Mouse (Mus musculus) heart, postnatal 10 days (tissue): ENCODE results near the gene Gm44973. TPM values are rescaled to one million over a fixed set of nuclear protein-coding genes. Genes with fewer than 3 reads are reported as not detected.

Source experiments
- DNase-seq, 2 experiments: peaks; one replicate each; pipeline ENCODE4 v3.0.0; 2021
- intact Hi-C: fragments of 180-260 bp; cut with DNase I; formaldehyde crosslinking; loops from one replicate; pipeline ENCODE4 v1.15.1; 2025
- total RNA-seq, 2 experiments: library from RNA; stranded (reverse); gene quantifications; 2 replicates each; pipeline ENCODE4 v1.2.3; 2021

Gene Gm44973
- total RNA-seq, 2 experiments from 2014 or later = not detected

DNA sequence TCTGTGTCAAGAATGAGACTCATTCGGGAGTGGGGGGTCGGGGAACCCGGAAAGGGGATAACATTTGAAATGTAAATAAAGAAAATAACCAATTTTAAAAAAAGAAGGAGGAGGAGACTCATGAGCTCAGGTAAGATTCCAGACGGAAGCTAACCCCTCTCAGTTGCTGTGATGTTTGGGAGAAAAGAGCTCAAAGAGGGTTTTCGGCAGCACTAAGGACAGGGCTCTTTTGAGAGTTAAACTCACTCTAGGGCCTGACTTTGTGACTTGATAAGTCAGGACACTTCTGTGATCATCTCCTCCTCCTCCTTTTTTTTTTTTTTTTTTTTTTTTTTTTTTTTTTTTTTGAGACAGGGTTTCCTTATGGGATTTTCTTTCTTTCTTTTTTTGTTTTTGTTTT is 23.6 kb downstream of the Gm44973 start:
- DNase-seq = no peak
- intact Hi-C loops = no loop called here

DNA sequence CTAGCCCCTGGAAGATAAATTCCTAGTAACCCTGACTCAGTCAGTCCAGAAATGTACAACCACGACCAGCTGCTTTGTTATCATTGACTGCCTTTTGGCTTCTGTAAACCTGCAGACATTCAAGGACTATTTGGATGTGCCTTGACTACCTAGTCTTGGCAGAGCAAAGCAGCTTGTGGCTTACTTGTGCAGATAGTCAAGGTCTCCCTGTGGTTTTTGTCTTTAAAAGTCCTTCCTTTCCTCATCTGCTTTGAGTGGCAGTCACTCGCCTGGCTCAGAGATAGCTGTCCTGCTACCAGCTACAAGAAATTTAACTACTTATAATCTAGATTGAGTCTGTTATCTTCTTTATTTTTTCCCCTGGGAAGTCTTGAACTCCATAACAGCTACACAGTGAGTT is 29.7 kb downstream of the Gm44973 start:
- DNase-seq = no peak

GRCm38 (mm10) chr7:5046112-5046511 is 30.8 kb downstream of the Gm44973 start:
- intact Hi-C loops = no loop called here
- no peak for DNase-seq

More for the DNA sequence above, 29.7 kb downstream of the Gm44973 start:
- intact Hi-C loops = no loop called here

GRCm38 (mm10) chr7:5047313-5047712 is 32.0 kb downstream of the Gm44973 start:
- peak; percentile 53 to 68 for DNase-seq

DNA sequence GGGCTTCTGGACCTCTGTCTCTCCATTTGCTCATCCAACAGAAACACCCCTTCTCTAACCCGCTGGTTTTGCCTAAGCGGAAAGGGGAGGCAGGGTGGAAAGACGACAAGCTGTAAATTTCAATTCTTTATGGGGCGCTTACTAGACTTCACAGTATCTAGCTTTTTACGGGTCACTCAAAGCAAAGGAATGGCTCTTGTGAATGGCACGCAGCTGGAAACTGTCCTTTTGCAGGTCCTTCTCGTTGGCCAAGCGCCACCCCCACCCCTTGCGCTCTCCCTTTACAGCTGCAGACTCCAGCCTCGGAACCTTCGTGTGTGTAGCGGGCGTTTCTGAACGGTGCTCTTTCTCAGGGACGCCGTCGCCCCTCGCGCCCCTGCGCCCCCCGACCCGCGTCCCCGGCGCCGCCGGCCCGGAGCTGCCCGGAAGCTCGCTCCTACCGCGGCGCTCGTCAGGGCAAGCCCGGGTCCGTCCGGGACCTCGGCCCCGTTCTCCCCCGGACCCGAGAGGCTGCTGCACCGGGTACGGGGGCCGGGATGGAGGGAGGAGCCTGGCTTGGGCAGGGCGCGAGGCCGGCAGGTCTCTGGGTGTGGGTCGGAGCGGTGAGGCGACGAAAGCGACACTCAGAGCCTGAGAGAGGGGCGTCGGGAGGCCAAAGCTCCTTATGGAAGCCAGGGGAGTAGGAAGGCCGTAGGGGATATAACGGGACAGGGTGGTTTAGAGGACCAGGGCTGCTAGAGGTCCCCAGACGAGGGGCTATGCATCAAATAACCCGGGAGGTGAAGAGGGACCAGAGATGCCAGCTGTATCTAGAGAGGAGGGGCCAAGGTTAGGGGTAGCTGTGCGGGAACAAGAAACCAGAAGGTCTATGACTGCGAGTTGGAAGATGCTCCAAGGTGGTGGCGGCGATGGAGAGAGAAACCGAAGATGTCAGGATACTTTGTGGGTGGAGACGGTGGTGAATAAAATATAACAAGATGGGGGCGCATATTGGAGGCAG is 36.2 kb downstream of the Gm44973 start, which contains the start of gene Zfp580:
Zfp580 (plus strand) TSS at position 346 of the 1,000 bp plus-strand sequence.
- intact Hi-C loops = loop anchor here (2.0 to 10.0 kb wide), 2 partner anchors 55 to 367 kb away; partner anchors contain the start of genes Hspbp1 and Zfp579
- peak; percentile 83 to 87 for DNase-seq

More at GRCm38 (mm10) chr7:5047313-5047712, 32.0 kb downstream of the Gm44973 start:
- intact Hi-C loops = loop anchor here (1.0 kb wide), 1 partner anchor 104 kb away; no protein-coding TSS in a partner anchor

DNA sequence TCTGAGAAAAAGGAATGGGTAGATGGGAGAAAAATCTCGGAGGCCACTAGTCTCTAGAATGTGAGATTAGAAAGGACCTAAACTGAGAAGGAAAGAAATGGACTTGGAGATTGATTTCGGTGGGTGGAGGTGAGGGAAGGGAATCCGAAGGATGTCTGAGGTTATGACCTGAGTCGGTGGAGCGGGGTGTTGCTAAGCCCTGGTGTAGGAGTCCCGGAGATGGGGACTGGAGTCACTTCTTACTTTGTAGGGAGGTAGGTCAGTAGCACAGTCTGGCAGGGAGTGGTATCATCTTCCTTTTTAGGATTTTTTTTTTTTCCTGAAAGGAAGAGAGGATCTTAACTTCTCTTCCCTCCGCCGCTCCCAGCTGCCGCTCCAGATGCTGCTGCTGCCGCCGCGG is 37.1 kb downstream of the Gm44973 start:
- intact Hi-C loops = loop anchor here (10.0 kb wide), 1 partner anchor 368 kb away; the partner anchor contains the start of gene Hspbp1

GRCm38 (mm10) chr7:5052931-5053343 is 37.6 kb downstream of the Gm44973 start:
- DNase-seq = no peak
- intact Hi-C loops = loop anchor here (10.0 kb wide), 1 partner anchor 368 kb away; the partner anchor contains the start of gene Hspbp1

More for the DNA sequence above, 37.1 kb downstream of the Gm44973 start:
- DNase-seq = no peak

DNA sequence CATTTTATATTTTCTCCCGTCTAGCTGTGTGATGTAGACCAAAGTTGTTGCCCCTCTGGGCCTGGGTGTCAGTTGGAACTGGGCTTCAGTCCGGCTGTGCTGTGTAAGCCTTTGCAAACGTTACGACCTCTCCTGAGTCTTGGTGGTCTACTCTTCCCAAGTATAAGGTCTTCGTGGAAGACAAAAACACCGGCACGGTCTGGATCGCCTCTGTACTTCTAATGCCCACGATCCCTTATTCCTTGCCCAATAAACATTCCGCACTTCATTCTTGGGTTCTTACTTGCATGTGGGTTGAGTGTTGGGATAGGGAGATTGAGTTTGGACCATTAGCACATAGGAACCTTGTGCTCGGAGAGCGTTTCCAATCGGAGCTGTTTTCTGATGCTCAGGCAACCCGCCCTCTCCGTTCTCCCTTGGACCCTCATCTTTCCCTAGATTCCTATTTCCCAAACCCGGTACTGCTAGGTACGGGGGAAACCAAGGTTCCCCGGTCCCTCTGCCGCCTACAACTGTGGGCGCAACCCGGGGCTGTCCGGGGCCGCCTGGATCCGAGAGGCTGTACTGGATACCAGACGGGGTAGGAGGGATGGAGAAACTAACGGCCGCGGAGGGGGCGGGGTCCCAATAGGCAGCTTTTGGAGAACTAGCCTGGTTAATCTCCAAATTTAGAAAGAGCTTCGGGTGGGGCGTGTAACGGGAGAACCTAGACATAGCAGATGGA is 38.3 kb downstream of the Gm44973 start:
- no peak for DNase-seq
- intact Hi-C loops = loop anchor here (10.0 kb wide), 1 partner anchor 369 kb away; the partner anchor contains the start of gene Hspbp1

DNA sequence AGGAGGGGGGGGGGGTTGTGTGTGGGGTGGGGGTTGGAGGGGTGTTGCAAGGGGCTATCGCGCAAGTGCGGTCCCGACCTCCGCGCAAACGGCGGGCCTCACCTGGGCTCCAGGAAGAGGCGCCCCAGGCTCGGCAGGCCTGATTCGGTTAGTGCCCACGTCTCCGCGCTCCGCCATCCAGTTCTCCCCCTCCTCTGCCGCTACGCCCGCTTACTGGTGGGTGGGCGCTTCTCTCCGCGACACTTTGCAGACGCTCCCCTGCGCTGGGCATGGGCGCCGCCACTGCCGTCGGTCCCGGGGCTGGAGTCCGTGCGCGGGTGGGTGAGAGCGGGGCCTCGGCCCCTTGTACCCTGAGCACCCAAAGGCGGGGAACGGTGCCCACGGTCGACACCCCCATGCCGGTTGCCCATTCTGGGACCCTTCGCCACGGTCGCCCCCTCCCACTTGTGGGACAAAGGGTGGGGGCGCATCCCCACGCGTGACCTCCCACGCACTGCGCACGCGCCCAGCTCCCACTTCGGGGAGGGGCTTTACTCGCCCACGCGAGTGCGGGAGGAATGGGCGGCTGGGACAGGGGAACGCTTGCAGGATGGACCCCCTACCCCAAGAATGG is 41.5 kb downstream of the Gm44973 start:
- intact Hi-C loops = loop anchor here (10.0 kb wide), 1 partner anchor 372 kb away; the partner anchor contains the start of gene Hspbp1
- DNase-seq = no peak

DNA sequence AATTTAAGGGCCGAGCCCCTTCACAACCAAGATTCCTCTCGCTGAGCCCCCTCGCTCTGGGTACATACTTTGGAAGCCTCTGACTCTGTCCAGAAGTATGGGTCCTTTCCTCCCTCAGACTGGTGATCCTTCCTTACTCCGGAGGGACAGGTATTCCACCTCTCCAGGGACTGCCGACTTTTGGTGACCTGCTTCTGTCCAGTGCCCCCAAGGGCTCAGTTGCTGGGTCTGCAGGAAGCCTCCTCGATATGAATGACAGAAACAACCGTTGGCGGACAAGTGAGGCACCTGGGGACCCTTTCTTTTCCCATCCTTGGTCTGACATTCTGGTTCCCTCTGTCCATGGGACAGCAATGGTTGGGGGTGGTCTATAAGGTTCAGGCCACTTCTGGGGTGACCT is 42.1 kb downstream of the Gm44973 start:
- intact Hi-C loops = loop anchor here (10.0 kb wide), 1 partner anchor 373 kb away; the partner anchor contains the start of gene Hspbp1
- DNase-seq = no peak

GRCm38 (mm10) chr7:5057804-5058203 is 42.5 kb downstream of the Gm44973 start:
- no peak for DNase-seq
- intact Hi-C loops = loop anchor here (10.0 kb wide), 1 partner anchor 373 kb away; the partner anchor contains the start of gene Hspbp1

- intact Hi-C loops = loop anchor here (10.0 kb wide), 1 partner anchor 374 kb away; the partner anchor contains the start of gene Hspbp1
- no peak for DNase-seq
Measured at GRCm38 (mm10) chr7:5058631-5059030, 43.3 kb downstream of the Gm44973 start.

DNA sequence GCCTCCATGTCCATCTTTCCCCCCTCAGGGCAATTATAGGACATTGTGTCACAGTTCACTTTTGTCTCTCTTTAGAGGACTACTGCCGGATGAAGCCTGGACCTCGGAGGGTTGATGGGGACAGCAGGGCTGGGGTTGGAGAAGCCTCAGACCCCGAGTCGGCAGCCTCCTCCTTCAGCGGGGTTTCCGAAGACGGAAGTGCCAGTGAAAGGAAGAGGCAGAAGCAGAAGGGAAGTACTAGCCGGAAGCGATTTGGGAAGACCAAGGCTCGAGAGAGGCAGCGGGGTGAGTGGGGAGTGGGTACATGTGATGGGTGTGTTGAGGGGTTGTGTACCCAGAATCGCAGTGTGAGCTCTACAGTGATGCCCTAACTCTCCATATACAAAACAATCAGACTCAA is 44.1 kb downstream of the Gm44973 start:
- DNase-seq = no peak
- intact Hi-C loops = loop anchor here (10.0 kb wide), 1 partner anchor 375 kb away; the partner anchor contains the start of gene Hspbp1

DNA sequence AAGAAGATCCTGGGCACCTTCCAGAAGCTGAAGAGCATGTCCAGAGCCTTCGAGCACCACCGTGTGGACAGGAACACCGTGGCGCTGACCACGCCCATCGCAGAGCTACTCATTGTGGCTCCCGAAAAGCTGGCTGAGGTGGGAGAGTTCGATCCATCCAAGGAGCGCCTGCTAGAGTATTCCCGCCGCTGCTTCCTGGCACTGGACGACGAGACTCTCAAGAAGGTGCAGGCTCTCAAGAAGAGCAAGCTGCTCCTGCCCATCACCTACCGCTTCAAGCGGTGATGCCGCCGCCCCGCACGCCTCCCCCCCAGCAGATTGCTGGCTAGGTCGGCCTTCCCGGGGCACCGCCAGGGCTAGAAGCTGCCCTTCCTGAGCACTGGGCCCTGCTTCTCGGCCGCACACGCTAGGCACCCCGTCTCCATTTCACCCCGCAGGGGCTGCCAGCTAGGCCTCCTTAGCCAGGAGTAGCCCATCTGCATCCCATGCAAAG is 45.0 kb downstream of the Gm44973 start:
- intact Hi-C loops = loop anchor here (2.0 to 5.0 kb wide), 3 partner anchors 45 to 248 kb away; partner anchors contain the start of genes Fiz1, Gm44973, Ube2s and Zfp524

GRCm38 (mm10) chr7:5060944-5061773 is 45.9 kb downstream of the Gm44973 start:
- intact Hi-C loops = loop anchor here (2.0 to 5.0 kb wide), 3 partner anchors 46 to 249 kb away; partner anchors contain the start of genes Fiz1, Gm44973, Ube2s and Zfp524

More for the DNA sequence above, 45.0 kb downstream of the Gm44973 start:
- DNase-seq = peak; percentile 85 to 86

DNA sequence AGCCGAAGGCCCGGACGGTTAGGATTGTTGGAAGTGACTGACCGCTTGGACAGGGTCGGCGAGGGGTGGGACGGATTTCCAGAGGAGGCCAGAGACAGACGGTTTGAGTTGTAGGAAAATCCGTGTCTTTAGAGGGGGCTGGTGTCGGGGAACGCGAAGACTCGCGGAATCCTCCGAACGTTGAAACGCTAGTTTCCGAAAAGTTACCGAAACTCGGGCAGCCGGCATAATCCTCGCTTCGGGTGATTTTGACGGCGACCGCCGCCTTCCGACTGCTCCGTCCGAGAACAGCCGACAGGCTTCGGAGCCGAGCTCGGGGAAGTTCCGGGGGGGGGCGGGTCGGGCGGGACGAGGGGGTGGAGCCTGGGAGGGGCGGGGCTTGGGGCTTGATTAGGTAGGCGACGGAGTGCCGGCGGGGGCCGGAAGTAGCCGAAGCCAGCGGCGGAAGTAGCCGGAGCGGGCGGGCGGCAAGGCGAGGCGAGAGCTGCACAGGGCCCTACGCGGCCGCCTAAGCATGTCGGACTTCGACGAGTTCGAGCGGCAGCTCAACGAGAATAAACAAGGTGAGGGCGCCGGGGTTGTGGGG is 46.6 kb downstream of the Gm44973 start, which contains the start of gene U2af2:
U2af2 (plus strand) TSS at position 370 of the 586 bp plus-strand sequence.
- intact Hi-C loops = loop anchor here (2.0 to 5.0 kb wide), 3 partner anchors 47 to 250 kb away; partner anchors contain the start of genes Fiz1, Gm44973, Ube2s and Zfp524
- DNase-seq = peak; percentile 96

More at GRCm38 (mm10) chr7:5060944-5061773, 45.9 kb downstream of the Gm44973 start:
- DNase-seq = peak; percentile 99

GRCm38 (mm10) chr7:5062360-5063001 is 47.2 kb downstream of the Gm44973 start:
- intact Hi-C loops = loop anchor here (1.0 to 5.0 kb wide), 2 partner anchors 18 to 250 kb away; partner anchors contain the start of genes Epn1 and Ube2s

More at GRCm38 (mm10) chr7:5062360-5063001, 47.2 kb downstream of the Gm44973 start:
- DNase-seq = peak; percentile 74 to 83
